Mouse (Mus musculus) myocyte (in vitro differentiated cells): ENCODE measurements at regions not wholly inside any gene's neighbourhood (a gene's known extent, or its start where the extent isn't known, plus 50 kb on each side); places are given as distances from the start of the nearest gene placed in this dataset.

Source experiments
- H3K27me3 ChIP-seq: one replicate; pipeline ENCODE4 v1.6.1; 2011; ENCODE audit not compliant: control insufficient read depth, insufficient read depth, insufficient read length
- H3K36me3 ChIP-seq: one replicate; pipeline ENCODE4 v1.6.1; 2011; ENCODE audit not compliant: control insufficient read depth, insufficient read depth
- H3K4me2 ChIP-seq: one replicate; pipeline ENCODE4 v1.6.1; 2011; ENCODE audit warnings: low read depth, control low read depth
- H3K4me3 ChIP-seq: one replicate; pipeline ENCODE4 v1.5.1; 2011; ENCODE audit warnings: mild to moderate bottlenecking, control low read depth, moderate library complexity
- H3K79me2 ChIP-seq: one replicate; pipeline ENCODE4 v1.6.1; 2011; ENCODE audit not compliant: control insufficient read depth, insufficient read depth
- H3ac ChIP-seq: one replicate; pipeline ENCODE4 v1.6.1; 2011; ENCODE audit not compliant: control insufficient read depth, insufficient read length
- CEBPB ChIP-seq: IDR thresholded peaks from 2 replicates; pipeline ENCODE4 v1.6.1; 2011; ENCODE audit warnings: mild to moderate bottlenecking, moderate library complexity; ENCODE audit not compliant: poor library complexity, insufficient read depth, severe bottlenecking
- E2F4 ChIP-seq: IDR thresholded peaks from one replicate; pipeline ENCODE4 v1.6.1; 2011; ENCODE audit warnings: mild to moderate bottlenecking, control low read depth, moderate library complexity; ENCODE audit not compliant: insufficient read depth
- MAX ChIP-seq: IDR thresholded peaks from one replicate; pipeline ENCODE4 v1.6.1; 2011; ENCODE audit warnings: low read depth, mild to moderate bottlenecking, control low read depth
- MYOD1 ChIP-seq, 3 experiments: IDR thresholded peaks; one replicate each; pipeline ENCODE4 v1.6.1; 2011; ENCODE audit warnings: control low read depth in 2 of 3, low read depth in 2 of 3, mild to moderate bottlenecking in 2 of 3, moderate library complexity in 1 of 3; ENCODE audit not compliant: insufficient read length in 2 of 3, control insufficient read depth in 1 of 3
- MYOG ChIP-seq, 3 experiments: IDR thresholded peaks; one replicate each; pipeline ENCODE4 v1.6.1; 2011; ENCODE audit warnings: control low read depth in 2 of 3, low read depth in 2 of 3, mild to moderate bottlenecking in 2 of 3; ENCODE audit not compliant: insufficient read length in 2 of 3, control insufficient read depth in 1 of 3, insufficient read depth in 1 of 3
- POLR2A ChIP-seq: IDR thresholded peaks from one replicate; pipeline ENCODE4 v1.6.1; 2011; ENCODE audit warnings: low read depth, mild to moderate bottlenecking, control low read depth, moderate library complexity; ENCODE audit not compliant: insufficient read length
- POLR2AphosphoS2 ChIP-seq: IDR thresholded peaks from one replicate; pipeline ENCODE4 v1.6.1; 2011; ENCODE audit warnings: low read depth, control low read depth; ENCODE audit not compliant: insufficient read length
- REST ChIP-seq: IDR thresholded peaks from one replicate; pipeline ENCODE4 v1.6.1; 2011; ENCODE audit warnings: mild to moderate bottlenecking, control low read depth, moderate library complexity; ENCODE audit not compliant: insufficient read depth, insufficient read length
- SRF ChIP-seq: IDR thresholded peaks from one replicate; pipeline ENCODE4 v1.6.1; 2011; ENCODE audit warnings: low read depth; ENCODE audit not compliant: control insufficient read depth, insufficient read length
- TCF12 ChIP-seq: IDR thresholded peaks from one replicate; pipeline ENCODE4 v1.6.1; 2011; ENCODE audit warnings: mild to moderate bottlenecking, control low read depth; ENCODE audit not compliant: poor library complexity, insufficient read depth, severe bottlenecking
- TCF3 ChIP-seq: IDR thresholded peaks from one replicate; pipeline ENCODE4 v1.6.1; 2011; ENCODE audit warnings: low read depth, control low read depth; ENCODE audit not compliant: insufficient read length
- USF1 ChIP-seq: IDR thresholded peaks from one replicate; pipeline ENCODE4 v1.6.1; 2011; ENCODE audit warnings: low read depth, mild to moderate bottlenecking, control low read depth, moderate library complexity

DNA sequence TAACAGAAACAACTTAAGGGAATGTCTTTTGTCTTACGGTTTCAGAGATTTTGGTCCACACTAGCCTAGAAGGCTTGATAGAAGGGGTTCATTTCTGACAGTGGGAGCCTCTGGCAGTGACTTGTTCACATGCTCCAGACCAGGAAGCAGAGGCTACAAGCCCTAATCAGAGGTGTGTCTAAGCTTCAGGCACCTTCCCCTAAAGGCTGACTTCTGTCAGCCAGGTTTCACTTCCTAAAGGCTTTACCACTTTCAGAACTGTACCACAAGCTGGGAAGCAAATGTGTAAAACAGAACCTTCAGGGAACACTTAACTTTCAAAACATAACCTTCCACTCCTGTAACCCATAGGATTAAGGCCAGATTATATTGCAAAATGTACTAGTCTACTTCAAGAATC is 180.9 kb downstream of the Galc start:
- Histone ChIP-seq H3K79me2 (no peaks in the 10 kb centered on the region), H3ac (no peak overlapping the region), H3K4me2 (no peak overlapping the region), H3K27me3 (no peaks in the 10 kb centered on the region), H3K4me3 (no peak overlapping the region), H3K36me3 (no peaks in the 10 kb centered on the region)
- TF ChIP-seq POLR2A: no peak
- TF ChIP-seq MYOG (IDR thresholded peaks at IDR 0.05; ENCODE audit: control insufficient read depth in 1 of 3, insufficient read depth in 1 of 3, insufficient read length in 2 of 3, low read depth in 2 of 3): no peak
- no peak for TF ChIP-seq POLR2AphosphoS2
- TF ChIP-seq TCF3: no peak
- no peak for TF ChIP-seq SRF
- TF ChIP-seq TCF12: no peak
- no peak for TF ChIP-seq MYOD1 (IDR thresholded peaks at IDR 0.05; ENCODE audit: control insufficient read depth in 1 of 3, insufficient read length in 2 of 3, low read depth in 2 of 3)
- no peak for TF ChIP-seq CEBPB
- TF ChIP-seq USF1: no peak

- Histone ChIP-seq H3ac (no peak overlapping the region), H3K79me2 (no peaks in the 10 kb centered on the region), H3K27me3 (no peaks in the 10 kb centered on the region), H3K4me3 (no peak overlapping the region), H3K36me3 (no peaks in the 10 kb centered on the region), H3K4me2 (no peak overlapping the region)
- TF ChIP-seq POLR2A (no peak), MAX (no peak), REST (no peak), E2F4 (no peak)
Measured at GRCm38 (mm10) chr12:98075580-98075979, 183.7 kb downstream of the Galc start.

GRCm38 (mm10) chr12:98069110-98069509 is 190.1 kb downstream of the Galc start:
- Histone ChIP-seq H3K4me3 (no peak overlapping the region), H3K79me2 (no peaks in the 10 kb centered on the region), H3K4me2 (no peak overlapping the region), H3ac (no peak overlapping the region), H3K27me3 (no peaks in the 10 kb centered on the region), H3K36me3 (no peaks in the 10 kb centered on the region)
- TF ChIP-seq POLR2AphosphoS2: no peak
- TF ChIP-seq REST: no peak
- TF ChIP-seq POLR2A: no peak
- TF ChIP-seq TCF12: no peak
- TF ChIP-seq MYOG (IDR thresholded peaks at IDR 0.05; ENCODE audit: control insufficient read depth in 1 of 3, insufficient read depth in 1 of 3, insufficient read length in 2 of 3, low read depth in 2 of 3): no peak
- TF ChIP-seq MYOD1 (IDR thresholded peaks at IDR 0.05; ENCODE audit: control insufficient read depth in 1 of 3, insufficient read length in 2 of 3, low read depth in 2 of 3): no peak
- TF ChIP-seq SRF: no peak
- no peak for TF ChIP-seq USF1
- no peak for TF ChIP-seq CEBPB
- no peak for TF ChIP-seq MAX
- TF ChIP-seq E2F4: no peak

- Histone ChIP-seq H3K4me3 (no peak overlapping the region), H3K36me3 (no peaks in the 10 kb centered on the region), H3K27me3 (no peaks in the 10 kb centered on the region), H3K79me2 (no peaks in the 10 kb centered on the region), H3ac (no peak overlapping the region), H3K4me2 (no peak overlapping the region)
- TF ChIP-seq REST: no peak
- no peak for TF ChIP-seq MYOG (IDR thresholded peaks at IDR 0.05; ENCODE audit: control insufficient read depth in 1 of 3, insufficient read depth in 1 of 3, insufficient read length in 2 of 3, low read depth in 2 of 3)
Measured at GRCm38 (mm10) chr12:98059419-98060180, 199.7 kb downstream of the Galc start.

DNA sequence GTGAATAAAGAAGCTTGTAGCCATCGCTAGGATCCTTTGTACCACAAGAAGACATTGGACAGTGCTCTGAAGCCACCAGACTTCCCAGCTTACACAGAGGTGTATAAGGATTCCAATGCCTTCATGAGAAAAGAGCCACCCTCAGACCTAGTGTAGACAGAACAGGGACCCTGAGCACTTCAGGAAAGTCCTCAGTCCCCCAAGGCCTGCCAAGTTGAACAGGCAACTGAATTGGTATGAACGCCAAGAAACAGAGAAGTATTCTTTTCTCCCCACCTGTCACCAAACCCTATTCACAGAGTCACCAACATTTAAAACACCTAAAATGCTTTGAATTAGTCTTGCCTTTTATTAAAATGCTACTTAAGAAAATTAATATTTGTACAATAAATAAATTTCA is 200.3 kb downstream of the Galc start:
- Histone ChIP-seq H3K79me2 (no peaks in the 10 kb centered on the region), H3K4me3 (no peak overlapping the region), H3K27me3 (no peaks in the 10 kb centered on the region), H3K36me3 (no peaks in the 10 kb centered on the region), H3ac (no peak overlapping the region), H3K4me2 (no peak overlapping the region)
- TF ChIP-seq POLR2A (no peak), REST (no peak), CEBPB (no peak), E2F4 (no peak), USF1 (no peak), TCF3 (no peak), MAX (no peak), MYOG (IDR thresholded peaks at IDR 0.05; ENCODE audit: control insufficient read depth in 1 of 3, insufficient read depth in 1 of 3, insufficient read length in 2 of 3, low read depth in 2 of 3) (no peak), SRF (no peak), TCF12 (no peak), POLR2AphosphoS2 (no peak), MYOD1 (IDR thresholded peaks at IDR 0.05; ENCODE audit: control insufficient read depth in 1 of 3, insufficient read length in 2 of 3, low read depth in 2 of 3) (no peak)
